Mouse (Mus musculus) forebrain, postnatal 0 days (tissue): ENCODE data around the gene Hyal6. TPM values are rescaled to one million over a fixed set of nuclear protein-coding genes. Genes with fewer than 3 reads are reported as not detected.

Experiments
- ATAC-seq: fragments of 200-750 bp; cut with Nextera tagmentation; 2 replicates; pipeline ENCODE4 v1.8.0; 2017; ENCODE audit warnings: mild to moderate bottlenecking, moderate library complexity
- DNase-seq: peaks from one replicate; pipeline ENCODE4 v3.0.0-alpha.2; 2015
- H3K27ac ChIP-seq: fragments of 300-500 bp; sonication (generic); 2 replicates; pipeline ENCODE4 v1.5.1; 2014; ENCODE audit warnings: low read depth, mild to moderate bottlenecking, antibody characterized with exemption, low read length, moderate library complexity, mixed read lengths
- H3K27me3 ChIP-seq: fragments of 300-500 bp; sonication (generic); 2 replicates; pipeline ENCODE4 v1.6.1; 2014; ENCODE audit warnings: mild to moderate bottlenecking, low read length, mixed read lengths; ENCODE audit not compliant: insufficient read depth
- H3K36me3 ChIP-seq: fragments of 300-500 bp; sonication (generic); 2 replicates; pipeline ENCODE4 v1.6.1; 2014; ENCODE audit warnings: mild to moderate bottlenecking, moderate library complexity; ENCODE audit not compliant: insufficient read depth
- H3K4me1 ChIP-seq: fragments of 300-500 bp; sonication (generic); 2 replicates; pipeline ENCODE4 v1.6.1; 2014; ENCODE audit warnings: antibody characterized with exemption; ENCODE audit not compliant: insufficient read depth
- H3K4me2 ChIP-seq: fragments of 300-500 bp; sonication (generic); 2 replicates; pipeline ENCODE4 v1.6.1; 2014; ENCODE audit warnings: low read depth, mild to moderate bottlenecking, moderate library complexity
- H3K4me3 ChIP-seq: fragments of 300-500 bp; sonication (generic); 2 replicates; pipeline ENCODE4 v1.5.1; 2014; ENCODE audit warnings: low read depth, low read length, mixed read lengths
- H3K9ac ChIP-seq: fragments of 300-500 bp; sonication (generic); 2 replicates; pipeline ENCODE4 v1.6.1; 2014; ENCODE audit warnings: mild to moderate bottlenecking
- H3K9me3 ChIP-seq: fragments of 300-500 bp; sonication (generic); 2 replicates; pipeline ENCODE4 v1.6.1; 2016; ENCODE audit warnings: low read length
- CTCF ChIP-seq: sonication (generic); IDR thresholded peaks from 2 replicates; pipeline ENCODE4 v1.5.1; 2016; ENCODE audit warnings: antibody characterized with exemption, control low read depth, low read depth
- polyA plus RNA-seq: library from polyadenylated mRNA; unstranded; fragments of >200 nt; fragmentation: Nextera tagmentation; extraction: Ambion mirVana; gene quantifications from 2 replicates; pipeline ENCODE4 v1.2.1, GENCODE M21; 2015
- total RNA-seq: library from RNA; depleted of rRNA; stranded (reverse); fragments of >200 nt; gene quantifications from 2 replicates; pipeline ENCODE4 v1.2.3, GENCODE M21; 2014; rRNA removed

Gene Hyal6
- total and polyA plus RNA-seq, 2 experiments from 2014 or later: not detected

GRCm38 (mm10) chr6:24790888-24791287 is 57.8 kb downstream of the Hyal6 start, which contains the start of gene Spam1:
Gene Spam1, plus strand, starts transcription at chr6:24791188.
- Histone ChIP-seq H3K9me3 (no peaks in the 10 kb centered on the region), H3K4me2 (no peak within 1 kb of the TSS), H3K36me3 (no peaks in the 10 kb centered on the region), H3K4me1 (no peaks in the 10 kb centered on the region), H3K27ac (no peak within 1 kb of the TSS), H3K4me3 (no peak within 1 kb of the TSS), H3K27me3 (no peaks in the 10 kb centered on the region), H3K9ac (no peak within 1 kb of the TSS)
- DNase-seq (no peak), ATAC-seq (no peak)
- TF ChIP-seq CTCF: no peak

Other genes with a start within 250 kb of the Hyal6 start
- gene Iqub, start 218.2 kb upstream of the Hyal6 start, total RNA-seq: 1.5 and 1.6 TPM in 2 replicates
- gene Iqub, start 218.2 kb upstream of the Hyal6 start, polyA plus RNA-seq: 1.3 and 1.5 TPM in 2 replicates
- 54.9 and 82.2 TPM in 2 replicates for gene Ndufa5, start 205.2 kb upstream of the Hyal6 start, total RNA-seq
- gene Ndufa5, start 205.2 kb upstream of the Hyal6 start, polyA plus RNA-seq: 469 and 592 TPM in 2 replicates
- not detected in 2 replicates for gene Asb15, start 205.1 kb upstream of the Hyal6 start, total RNA-seq
- 0.05 TPM in 1 of 2 replicates, not detected in the other for gene Asb15, start 205.1 kb upstream of the Hyal6 start, polyA plus RNA-seq
- 0.23 TPM in 1 of 2 replicates, not detected in the other for gene Lmod2, start 135.5 kb upstream of the Hyal6 start, total RNA-seq
- gene Lmod2, start 135.5 kb upstream of the Hyal6 start, polyA plus RNA-seq: not detected in 2 replicates
- gene Wasl, start 68.2 kb upstream of the Hyal6 start, total RNA-seq: 15.9 and 26.2 TPM in 2 replicates
- gene Wasl, start 68.2 kb upstream of the Hyal6 start, polyA plus RNA-seq: 49.9 and 59.5 TPM in 2 replicates
- gene Hyal4, start 15.1 kb downstream of the Hyal6 start, total RNA-seq: not detected in 2 replicates
- gene Hyal4, start 15.1 kb downstream of the Hyal6 start, polyA plus RNA-seq: not detected in 2 replicates
- not detected in 2 replicates for gene Spam1, start 57.9 kb downstream of the Hyal6 start, total RNA-seq
- not detected in 2 replicates for gene Spam1, start 57.9 kb downstream of the Hyal6 start, polyA plus RNA-seq
- not detected in 2 replicates for gene Hyal5, start 124.8 kb downstream of the Hyal6 start, total RNA-seq
- gene Hyal5, start 124.8 kb downstream of the Hyal6 start, polyA plus RNA-seq: not detected in 2 replicates
- gene Tmem229a, start 223.1 kb downstream of the Hyal6 start, total RNA-seq: 9.8 and 13.6 TPM in 2 replicates
- 2.5 and 4.1 TPM in 2 replicates for gene Tmem229a, start 223.1 kb downstream of the Hyal6 start, polyA plus RNA-seq